Comparison of ENCODE assay signal across 9 mouse cellular contexts in genomic region chr10:86473637-86474154, GRCm38 (mm10). TPM values are rescaled to one million over a fixed set of nuclear protein-coding genes. Genes with fewer than 3 reads are reported as not detected.
DNase-seq lines count a peak whose midpoint lies in the region; ATAC-seq and TF ChIP-seq lines count a peak whose summit lies in the region.
"Had no signal": no experiment of that assay in that cellular context is flagged by ENCODE, and none has a peak within 500 bp of the region (broad histone marks: within the 10 kb centered on the region; RNA-seq: fewer than 3 reads in every experiment).

No protein-coding gene starts in this region.

- 0 out of 2 replicates have a peak, but pooled peaks cover 3% of the 10 kb centered on the region for H3K27me3 ChIP-seq in heart, embryonic 10.5 days (ENCODE audit: insufficient read depth, poor library complexity, severe bottlenecking)
- no peaks in the 10 kb centered on the region for H3K27me3 ChIP-seq in heart, embryonic 12.5 days (replicated peaks)
- H3K27me3 ChIP-seq in midbrain, postnatal 0 days (ENCODE audit: insufficient read depth, low read length), result no peaks in the 10 kb centered on the region
- H3K27me3 ChIP-seq: liver, embryonic 13.5 days had no signal

- no peak overlapping the region for H3K4me2 ChIP-seq in heart, embryonic 12.5 days
- H3K4me2 ChIP-seq in midbrain, postnatal 0 days (ENCODE audit: low read depth, low read length, poor library complexity, severe bottlenecking), result no peak overlapping the region
- H3K4me2 ChIP-seq: liver, embryonic 13.5 days had no signal

- no peaks in the 10 kb centered on the region for H3K9me3 ChIP-seq in heart, embryonic 10.5 days
- no peaks in the 10 kb centered on the region for H3K9me3 ChIP-seq in heart, embryonic 12.5 days (replicated peaks)
- no peaks in the 10 kb centered on the region for H3K9me3 ChIP-seq in midbrain, postnatal 0 days (ENCODE audit: low read length)
- H3K9me3 ChIP-seq: liver, embryonic 13.5 days had no signal

- peak; percentile 91 for TF ChIP-seq CTCF in midbrain, postnatal 0 days (IDR thresholded peaks at IDR 0.05)

- WGBS in heart, embryonic 10.5 days, result 35% methylated on average over 3 of the region's 3 CpGs
- 28% methylated on average over 3 of the region's 3 CpGs for WGBS in heart, embryonic 12.5 days
- 43% methylated on average over 3 of the region's 3 CpGs for WGBS in midbrain, postnatal 0 days

- H3K4me1 ChIP-seq in heart, embryonic 10.5 days, result no peaks in the 10 kb centered on the region
- H3K4me1 ChIP-seq in heart, embryonic 12.5 days (replicated peaks), result no peaks in the 10 kb centered on the region
- no peaks in the 10 kb centered on the region for H3K4me1 ChIP-seq in midbrain, postnatal 0 days (ENCODE audit: insufficient read depth, low read length)
- H3K4me1 ChIP-seq: liver, embryonic 13.5 days had no signal

- DNase-seq in heart, embryonic 10.5 days (ENCODE audit: low spot score), result peak; percentile 79
- DNase-seq in urinary bladder, postnatal 25 days (ENCODE audit: low spot score), result peak; percentile 31
- no peak for DNase-seq in urinary bladder, adult 18-20 months (ENCODE audit: low spot score in 2 of 2)
- peak; percentile 47 to 53 for DNase-seq in cerebellum, postnatal 36 days
- DNase-seq in kidney, postnatal 25 days, result peak; percentile 49 to 57
- DNase-seq in midbrain, postnatal 0 days (ENCODE audit: low spot score), result peak; percentile 82
- no peak for DNase-seq in right cerebral cortex, postnatal 36 days (ENCODE audit: low spot score in 2 of 2)
- DNase-seq: liver, embryonic 13.5 days had no signal

- no peak for ATAC-seq in heart, embryonic 12.5 days (ENCODE audit: insufficient number of reproducible peaks, low FRiP score)
- ATAC-seq in midbrain, postnatal 0 days (ENCODE audit: low FRiP score), result no peak; the same call in 1 of the 2 replicates

- H3K9ac ChIP-seq in heart, embryonic 12.5 days, result no peak overlapping the region
- no peak overlapping the region for H3K9ac ChIP-seq in midbrain, postnatal 0 days (replicated peaks; ENCODE audit: low read length, poor library complexity, severe bottlenecking)
- H3K9ac ChIP-seq: liver, embryonic 13.5 days had no signal

- no peaks in the 10 kb centered on the region for H3K36me3 ChIP-seq in heart, embryonic 10.5 days
- H3K36me3 ChIP-seq in heart, embryonic 12.5 days, result no peaks in the 10 kb centered on the region
- peaks cover 11% of the 10 kb centered on the region for H3K36me3 ChIP-seq in midbrain, postnatal 0 days (ENCODE audit: insufficient read depth, low read length)
- H3K36me3 ChIP-seq: liver, embryonic 13.5 days had no signal

- no peak overlapping the region for H3K27ac ChIP-seq in heart, embryonic 10.5 days
- no peak overlapping the region for H3K27ac ChIP-seq in heart, embryonic 12.5 days (ENCODE audit: poor library complexity, severe bottlenecking)
- no peak overlapping the region for H3K27ac ChIP-seq in midbrain, postnatal 0 days (ENCODE audit: low read depth, low read length)
- H3K27ac ChIP-seq: liver, embryonic 13.5 days had no signal

- H3K4me3 ChIP-seq in heart, embryonic 10.5 days, result no peak overlapping the region
- H3K4me3 ChIP-seq in heart, embryonic 12.5 days, result no peak overlapping the region
- no peak overlapping the region for H3K4me3 ChIP-seq in midbrain, postnatal 0 days (ENCODE audit: low read depth, low read length)
- H3K4me3 ChIP-seq: liver, embryonic 13.5 days had no signal

RNA-seq across cellular contexts. Expression of gene Syn3, which starts 25.0 kb away (rescaled TPM):
- 1.2 TPM in 2 replicates for polyA plus RNA-seq in heart, embryonic 10.5 days (2016; fragmentation: Nextera tagmentation; extraction: Ambion mirVana)
- 1.5 TPM in 2 replicates for polyA plus RNA-seq in heart, embryonic 12.5 days (2016; fragmentation: Nextera tagmentation; extraction: Ambion mirVana)
- total RNA-seq in midbrain, postnatal 0 days (2014; rRNA removed), result 67.0 and 83.2 TPM in 2 replicates
- polyA plus RNA-seq in midbrain, postnatal 0 days (2015; fragmentation: Nextera tagmentation; extraction: Ambion mirVana), result 19.3 and 22.0 TPM in 2 replicates

Comparison
In these comparisons a context has a peak if more than half of its experiments do, and no peak if none do; other contexts are left out.
1. DNase-seq: peak in heart, embryonic 10.5 days (single experiment), urinary bladder, postnatal 25 days (single experiment), cerebellum, postnatal 36 days (2 of 2), kidney, postnatal 25 days (2 of 2) and midbrain, postnatal 0 days (single experiment); none in urinary bladder, adult 18-20 months (0 of 2) and right cerebral cortex, postnatal 36 days (0 of 2).